Mouse (Mus musculus) heart, embryonic 16.5 days (tissue): ENCODE measurements at regions not wholly inside any gene's neighbourhood (a gene's known extent, or its start where the extent isn't known, plus 50 kb on each side); places are given as distances from the start of the nearest gene placed in this dataset.

ENCODE experiments used
- ATAC-seq: fragments of 200-750 bp; cut with Nextera tagmentation; replicated peaks from 2 replicates; pipeline ENCODE4 v1.8.0; 2017; ENCODE audit warnings: moderate number of reproducible peaks; ENCODE audit not compliant: insufficient read depth, low FRiP score; ENCODE audit errors: extremely low read depth
- H3K27ac ChIP-seq: fragments of 300-500 bp; sonication (generic); 2 replicates; pipeline ENCODE4 v1.5.1; 2014; ENCODE audit warnings: mild to moderate bottlenecking, low read length, control low read depth, moderate library complexity
- H3K27me3 ChIP-seq: fragments of 300-500 bp; sonication (generic); 2 replicates; pipeline ENCODE4 v1.6.1; 2014; ENCODE audit warnings: low read length, mixed read lengths; ENCODE audit not compliant: control insufficient read depth, insufficient read depth
- H3K36me3 ChIP-seq: fragments of 300-500 bp; sonication (generic); 2 replicates; pipeline ENCODE4 v1.6.1; 2014; ENCODE audit not compliant: control insufficient read depth, insufficient read depth
- H3K4me1 ChIP-seq: fragments of 300-500 bp; sonication (generic); 2 replicates; pipeline ENCODE4 v1.6.1; 2014; ENCODE audit warnings: low read length, mixed read lengths; ENCODE audit not compliant: control insufficient read depth, insufficient read depth
- H3K4me2 ChIP-seq: fragments of 300-500 bp; sonication (generic); 2 replicates; pipeline ENCODE4 v1.6.1; 2014; ENCODE audit warnings: low read depth, mild to moderate bottlenecking, control low read depth, low read length
- H3K4me3 ChIP-seq: fragments of 300-500 bp; sonication (generic); 2 replicates; pipeline ENCODE4 v1.5.1; 2014; ENCODE audit warnings: mild to moderate bottlenecking, control low read depth, low read length
- H3K9ac ChIP-seq: fragments of 300-500 bp; sonication (generic); 2 replicates; pipeline ENCODE4 v1.6.1; 2014; ENCODE audit warnings: low read length, control low read depth
- H3K9me3 ChIP-seq: fragments of 300-500 bp; sonication (generic); replicated peaks from 2 replicates; pipeline ENCODE4 v1.6.1; 2016; ENCODE audit warnings: low read length; ENCODE audit not compliant: control insufficient read depth
- WGBS: fragments of 180-500 bp; shearing (Covaris S2); extraction: QIAGEN DNeasy Blood & Tissue Kit; methylation state at CpG from one replicate; pipeline ENCODE4 v1.1.7; 2014; 5-methylcytosine and 5-hydroxymethylcytosine counted together

DNA sequence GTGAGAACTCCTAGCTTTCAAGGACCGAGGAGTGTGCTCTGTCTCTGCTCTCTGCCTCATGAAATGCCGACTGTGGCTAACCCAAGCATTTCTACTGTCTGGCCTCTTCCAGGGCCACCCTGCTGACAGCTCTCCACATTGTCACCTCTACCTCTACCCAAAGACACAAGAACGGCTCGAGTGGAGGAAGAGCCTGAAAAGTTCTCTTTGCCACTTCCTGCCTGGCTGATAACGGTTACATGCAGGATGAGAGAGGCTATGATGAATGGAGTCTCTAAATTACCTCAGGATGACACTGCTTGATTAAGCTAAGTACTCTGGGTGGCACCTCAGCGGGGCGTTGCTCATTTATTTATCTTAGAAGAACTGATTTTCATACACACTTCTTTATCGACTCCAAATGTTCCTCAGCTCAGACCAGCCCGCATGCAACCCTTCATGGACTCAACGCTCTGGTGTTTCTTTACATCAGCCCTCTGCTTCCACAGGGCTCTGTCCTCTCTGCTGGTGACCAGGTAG, 230.0 kb upstream of the Sdk2 start:
- peaks cover 3% of the 10 kb centered on the region; the same call in 1 of the 2 replicates for H3K4me1 ChIP-seq
- no peak for ATAC-seq
- H3K27ac ChIP-seq, result no peak overlapping the region

DNA sequence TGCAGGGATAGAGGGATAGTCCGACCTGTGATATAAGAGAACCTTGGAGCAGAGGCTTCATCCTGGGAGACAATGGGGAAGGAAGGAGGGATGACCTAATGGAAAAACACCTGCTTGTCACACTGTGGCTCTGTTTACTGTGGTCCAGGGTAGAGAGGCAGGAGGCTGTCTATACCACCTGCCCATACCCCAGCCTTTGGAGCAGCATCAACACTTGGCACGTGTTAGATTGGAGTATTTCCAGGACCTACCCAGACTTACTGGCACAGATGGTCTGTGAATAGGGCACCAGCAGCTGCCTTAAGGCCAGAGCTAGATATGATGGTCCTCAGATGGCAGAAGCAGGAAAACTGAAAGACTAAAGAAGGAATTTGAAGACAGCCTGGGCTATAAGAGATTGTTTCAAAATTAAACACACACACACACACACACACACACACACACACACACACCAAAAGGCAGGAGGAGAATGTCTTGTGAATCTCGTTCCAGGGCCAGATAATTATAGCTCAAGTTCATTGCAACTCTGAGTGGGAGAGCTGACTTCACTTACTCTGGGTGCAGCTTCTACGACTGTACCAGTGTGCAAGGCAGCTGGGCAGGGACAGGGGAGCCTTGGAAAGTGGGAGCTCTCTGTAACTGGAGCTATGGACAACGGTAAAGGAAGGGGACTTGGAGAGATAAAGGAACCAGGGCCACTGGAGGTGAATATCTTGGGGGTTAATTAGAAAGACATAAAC, 227.8 kb upstream of the Sdk2 start:
- Histone ChIP-seq H3K9me3 (no peaks in the 10 kb centered on the region), H3K27ac (no peak overlapping the region), H3K4me1 (peaks cover 3% of the 10 kb centered on the region; the same call in 1 of the 2 replicates), H3K9ac (no peak overlapping the region), H3K4me3 (no peak overlapping the region), H3K27me3 (0 out of 2 replicates have a peak, but pooled peaks cover 2% of the 10 kb centered on the region), H3K4me2 (no peak overlapping the region), H3K36me3 (no peaks in the 10 kb centered on the region)
- WGBS, result 32% methylated on average over 5 of the region's 5 CpGs
- no peak for ATAC-seq

More for the DNA sequence above, 230.0 kb upstream of the Sdk2 start:
- Histone ChIP-seq H3K9me3 (no peaks in the 10 kb centered on the region), H3K36me3 (no peaks in the 10 kb centered on the region), H3K9ac (no peak overlapping the region), H3K4me3 (no peak overlapping the region), H3K4me2 (no peak overlapping the region), H3K27me3 (no peaks in the 10 kb centered on the region)
- 39% methylated on average over 10 of the region's 10 CpGs for WGBS

DNA sequence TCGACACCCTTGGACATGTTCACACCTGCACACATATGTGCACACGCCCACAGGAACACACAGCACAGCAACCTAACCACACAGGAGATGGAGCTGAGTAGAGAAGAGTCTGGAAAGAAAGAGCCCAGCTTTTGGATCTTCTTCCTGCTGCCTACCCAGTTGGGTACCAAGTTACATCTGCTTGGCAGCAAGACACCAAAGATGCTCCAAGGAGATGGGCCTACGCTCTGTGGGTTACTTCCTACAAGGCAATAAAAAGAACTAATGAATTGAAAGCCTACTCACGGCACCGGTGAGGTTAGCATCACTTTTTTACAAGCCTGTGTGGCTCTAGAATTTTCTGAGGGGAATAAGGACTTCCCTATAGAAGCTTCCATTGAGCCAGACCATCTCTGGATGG, 224.4 kb upstream of the Sdk2 start:
- Histone ChIP-seq H3K4me3 (no peak overlapping the region), H3K36me3 (no peaks in the 10 kb centered on the region), H3K27me3 (0 out of 2 replicates have a peak, but pooled peaks cover 2% of the 10 kb centered on the region), H3K9ac (no peak overlapping the region), H3K27ac (no peak overlapping the region), H3K9me3 (no peaks in the 10 kb centered on the region), H3K4me1 (peaks cover 3% of the 10 kb centered on the region; the same call in 1 of the 2 replicates), H3K4me2 (no peak overlapping the region)
- 88% methylated on average over 5 of the region's 5 CpGs for WGBS
- no peak for ATAC-seq

DNA sequence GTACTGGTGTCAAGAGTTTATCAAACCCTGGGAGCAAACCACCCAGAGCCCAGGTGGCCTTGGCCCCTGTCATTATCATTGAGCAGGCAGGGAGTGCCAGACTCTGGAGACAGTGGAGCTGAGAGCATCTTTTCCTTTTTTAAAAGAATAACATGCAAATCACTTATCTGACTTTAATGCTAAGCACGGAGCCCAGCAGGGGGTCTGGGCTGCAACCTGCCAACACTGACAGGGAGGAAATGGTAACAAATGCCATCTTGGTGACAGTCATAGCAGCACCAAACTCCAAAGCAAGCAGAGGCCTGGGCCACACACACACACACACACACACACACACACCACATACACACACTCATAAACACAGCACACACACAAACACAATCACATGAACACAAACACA, 223.1 kb upstream of the Sdk2 start:
- peaks cover 3% of the 10 kb centered on the region; the same call in 1 of the 2 replicates for H3K4me1 ChIP-seq
- no peak overlapping the region for H3K4me2 ChIP-seq
- no peak for ATAC-seq
- H3K27ac ChIP-seq, result no peak overlapping the region
- no peaks in the 10 kb centered on the region for H3K36me3 ChIP-seq
- WGBS, result 91% methylated on average over 1 of the region's 1 CpGs
- H3K27me3 ChIP-seq, result 0 out of 2 replicates have a peak, but pooled peaks cover 2% of the 10 kb centered on the region
- H3K4me3 ChIP-seq, result no peak overlapping the region
- H3K9me3 ChIP-seq, result no peaks in the 10 kb centered on the region
- H3K9ac ChIP-seq, result no peak overlapping the region

DNA sequence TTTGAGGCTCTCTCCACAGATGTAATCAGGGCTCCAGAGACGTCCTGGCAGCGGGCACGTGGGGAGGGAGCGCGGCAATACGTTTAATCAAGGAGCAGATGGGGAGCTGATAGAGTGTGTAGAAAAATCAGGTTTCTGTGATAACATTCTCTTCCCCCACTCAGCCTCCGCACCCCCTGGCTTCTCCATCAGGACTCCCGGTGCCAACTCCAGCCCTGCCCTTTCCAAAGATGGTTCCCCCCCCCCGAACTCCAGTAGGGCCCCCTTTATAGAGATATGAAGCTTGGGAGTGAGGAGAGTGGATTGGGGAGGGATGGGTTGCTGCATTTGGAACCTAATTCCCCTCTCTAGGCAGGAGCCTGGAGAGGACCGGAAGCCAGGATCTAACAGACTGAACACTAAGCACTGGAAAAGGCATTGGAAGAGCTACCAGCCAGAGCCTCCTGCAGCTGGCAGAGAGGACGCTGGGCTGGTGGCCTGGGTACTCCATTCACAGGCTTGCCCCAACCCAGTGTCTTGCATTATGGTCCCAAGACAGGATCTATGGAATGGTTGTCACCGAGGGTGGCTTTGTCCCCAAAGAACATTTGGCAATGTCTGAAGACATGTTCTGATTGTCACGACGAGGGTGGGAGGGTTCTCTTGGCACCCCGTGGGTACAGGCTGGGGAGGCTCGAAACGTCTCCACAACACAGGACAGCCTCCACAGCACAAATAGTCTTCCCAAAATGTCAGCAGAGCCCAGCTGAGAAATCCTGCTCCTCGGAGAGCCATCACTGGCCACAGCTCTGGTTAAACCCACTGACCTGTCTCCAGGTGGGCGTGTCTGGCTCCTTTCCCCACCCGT, 218.2 kb upstream of the Sdk2 start:
- no peak for ATAC-seq
- Histone ChIP-seq H3K27ac (no peak overlapping the region), H3K9ac (no peak overlapping the region), H3K36me3 (no peaks in the 10 kb centered on the region), H3K4me2 (no peak overlapping the region), H3K9me3 (no peaks in the 10 kb centered on the region), H3K27me3 (no peaks in the 10 kb centered on the region), H3K4me3 (no peak overlapping the region), H3K4me1 (no peaks in the 10 kb centered on the region)
- 73% methylated on average over 20 of the region's 20 CpGs for WGBS

DNA sequence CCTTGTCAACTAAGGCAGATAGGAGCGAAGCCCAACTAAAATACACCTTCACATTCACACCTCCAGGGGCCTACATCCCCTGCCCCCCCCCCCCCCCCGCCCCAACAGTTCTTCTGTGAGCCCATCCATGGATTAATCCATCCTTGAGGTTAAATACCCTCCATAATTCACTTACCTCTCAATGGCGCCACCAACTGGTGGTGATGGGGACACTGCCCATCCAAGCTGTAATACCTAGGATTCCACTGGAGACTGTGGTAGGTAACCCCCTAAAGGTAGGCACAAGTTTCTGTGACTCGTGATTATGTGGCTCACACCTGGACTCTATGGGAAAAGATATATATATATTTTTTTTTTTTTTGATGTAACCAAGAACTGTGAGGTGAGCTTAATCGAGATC, 216.4 kb upstream of the Sdk2 start:
- Histone ChIP-seq H3K27ac (no peak overlapping the region), H3K9ac (no peak overlapping the region), H3K9me3 (no peaks in the 10 kb centered on the region), H3K4me3 (no peak overlapping the region), H3K36me3 (no peaks in the 10 kb centered on the region), H3K4me1 (no peaks in the 10 kb centered on the region), H3K27me3 (no peaks in the 10 kb centered on the region), H3K4me2 (no peak overlapping the region)
- no peak for ATAC-seq
- WGBS, result 46% methylated on average over 4 of the region's 5 CpGs

DNA sequence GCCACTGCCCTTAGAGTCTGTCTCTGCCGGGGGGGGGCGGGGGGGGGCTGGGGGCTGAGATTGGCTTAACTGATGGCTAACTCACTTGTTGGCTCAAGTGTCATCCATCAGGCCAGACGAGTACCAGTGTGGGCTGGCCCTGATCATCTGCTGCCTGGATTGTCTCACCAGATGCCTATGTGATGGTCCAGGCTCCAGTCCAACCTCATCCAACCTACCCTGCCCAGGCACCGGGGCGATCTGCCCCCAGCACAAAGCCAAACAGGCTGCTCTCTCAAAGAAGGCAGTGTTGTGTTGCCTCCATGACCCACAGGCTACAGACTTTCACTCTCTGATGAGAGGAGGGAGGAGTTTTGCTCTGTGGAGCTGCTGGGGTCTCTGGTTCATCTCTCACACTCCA, 215.7 kb upstream of the Sdk2 start:
- Histone ChIP-seq H3K27me3 (no peaks in the 10 kb centered on the region), H3K4me3 (no peak overlapping the region), H3K36me3 (no peaks in the 10 kb centered on the region), H3K9ac (no peak overlapping the region), H3K4me2 (no peak overlapping the region), H3K4me1 (no peaks in the 10 kb centered on the region), H3K9me3 (no peaks in the 10 kb centered on the region), H3K27ac (no peak overlapping the region)
- WGBS, result 47% methylated on average over 5 of the region's 5 CpGs
- ATAC-seq, result no peak

DNA sequence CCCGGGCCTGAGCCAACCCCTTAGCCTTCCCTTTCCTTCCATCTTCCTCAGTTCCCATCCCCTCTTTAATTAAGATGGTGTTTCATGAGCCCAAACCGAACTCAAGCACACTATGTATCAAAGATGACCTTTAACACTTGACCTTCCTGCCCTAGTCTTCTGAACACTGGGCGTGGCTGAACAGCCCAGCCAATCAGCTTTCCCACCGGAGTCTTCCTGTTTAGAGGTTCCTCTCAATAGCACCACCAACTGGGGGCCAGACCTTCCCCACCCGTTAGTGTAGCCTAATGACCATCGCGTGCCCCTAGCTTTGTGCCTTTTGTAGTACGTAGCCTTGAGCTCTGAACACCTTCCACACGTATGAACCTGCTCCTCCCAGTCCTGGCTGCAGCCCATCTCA, 215.0 kb upstream of the Sdk2 start:
- Histone ChIP-seq H3K36me3 (no peaks in the 10 kb centered on the region), H3K9ac (no peak overlapping the region), H3K27me3 (no peaks in the 10 kb centered on the region), H3K27ac (no peak overlapping the region), H3K4me3 (no peak overlapping the region), H3K9me3 (no peaks in the 10 kb centered on the region), H3K4me1 (no peaks in the 10 kb centered on the region), H3K4me2 (no peak overlapping the region)
- 65% methylated on average over 9 of the region's 9 CpGs for WGBS
- no peak for ATAC-seq
